Mouse (Mus musculus) gastrocnemius, postnatal 25 days (tissue): ENCODE data around the gene Epb41l1. TPM values are rescaled to one million over a fixed set of nuclear protein-coding genes. Genes with fewer than 3 reads are reported as not detected.
A peak's percentile ranks its signal among the peaks of the same experiment; 100 is the strongest.
"Not testable (repeated sequence)": the region's sequence is repeated elsewhere in the genome, so short reads cannot be mapped to it uniquely, and the experiment has no call there.

Experiments
- DNase-seq: peaks from one replicate; pipeline ENCODE4 v3.0.0; 2022
- total RNA-seq, 2 experiments: library from RNA; stranded (reverse); gene quantifications; 1 replicate in 1 of 2; 2 replicates in 1 of 2; pipeline ENCODE4 v1.2.3; 2021

The Epb41l1 gene
- total RNA-seq, 2 experiments from 2014 or later = 3.0 to 7.9 TPM

DNA sequence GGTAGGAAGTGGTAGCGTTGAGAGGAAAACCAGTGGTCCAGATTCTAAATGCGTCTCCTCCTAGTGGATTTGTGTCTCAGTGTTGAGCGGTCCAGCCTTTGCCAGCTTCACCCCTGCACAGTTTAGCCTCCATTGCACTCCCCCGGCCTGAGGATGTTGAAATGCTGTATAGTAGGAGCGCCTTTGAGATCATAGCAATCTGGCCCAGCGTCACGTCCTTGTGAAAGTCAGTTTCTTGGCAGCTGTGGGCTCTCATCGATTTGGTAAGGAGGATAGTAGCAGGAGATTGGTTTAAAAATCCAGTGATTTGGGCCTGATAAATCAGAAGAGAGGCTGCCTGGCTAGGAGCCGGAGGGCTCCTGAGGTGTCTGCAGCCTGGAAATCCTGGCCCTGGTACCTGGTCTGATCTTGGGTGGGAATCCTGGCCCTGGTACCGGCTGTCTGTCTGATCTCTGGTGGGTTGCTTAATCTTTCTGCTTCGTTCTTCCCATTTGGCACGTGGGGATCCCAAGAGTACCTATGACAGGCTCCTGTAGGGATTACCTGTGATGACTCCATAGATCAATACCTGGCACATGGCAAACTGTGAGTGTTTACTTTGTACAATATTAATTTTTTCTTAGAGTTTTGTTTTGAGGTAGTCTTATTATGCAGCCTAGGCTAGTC is 65.5 kb downstream of the Epb41l1 start:
- DNase-seq = no peak

DNA sequence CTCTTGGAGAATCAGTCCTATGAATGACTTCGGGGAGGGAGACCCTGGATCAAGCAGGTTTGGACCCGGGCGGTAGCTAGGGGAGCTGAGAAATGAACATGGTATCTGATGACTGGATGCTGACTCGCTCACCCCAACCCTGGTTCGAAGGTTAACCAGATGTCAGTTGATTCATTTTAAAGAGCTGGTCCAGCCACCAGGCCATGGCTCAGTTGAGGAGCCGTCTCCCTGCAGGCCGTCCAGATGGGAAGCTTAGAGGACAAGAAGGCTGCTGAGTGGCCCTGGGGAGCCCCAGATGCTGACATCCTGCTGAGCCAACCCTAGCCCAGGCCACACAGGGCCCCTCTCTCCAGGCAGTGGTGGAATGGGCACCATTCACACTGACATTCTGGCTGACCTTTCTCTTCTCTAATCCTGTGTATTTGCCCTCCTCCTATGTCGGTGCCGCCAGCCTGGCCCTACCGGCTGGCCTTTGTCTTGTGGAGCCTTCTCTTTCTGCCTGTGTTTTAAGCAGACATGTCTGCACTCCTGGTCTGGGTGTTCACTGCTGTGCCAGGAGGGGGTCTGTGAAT is 67.0 kb downstream of the Epb41l1 start:
- no peak for DNase-seq

DNA sequence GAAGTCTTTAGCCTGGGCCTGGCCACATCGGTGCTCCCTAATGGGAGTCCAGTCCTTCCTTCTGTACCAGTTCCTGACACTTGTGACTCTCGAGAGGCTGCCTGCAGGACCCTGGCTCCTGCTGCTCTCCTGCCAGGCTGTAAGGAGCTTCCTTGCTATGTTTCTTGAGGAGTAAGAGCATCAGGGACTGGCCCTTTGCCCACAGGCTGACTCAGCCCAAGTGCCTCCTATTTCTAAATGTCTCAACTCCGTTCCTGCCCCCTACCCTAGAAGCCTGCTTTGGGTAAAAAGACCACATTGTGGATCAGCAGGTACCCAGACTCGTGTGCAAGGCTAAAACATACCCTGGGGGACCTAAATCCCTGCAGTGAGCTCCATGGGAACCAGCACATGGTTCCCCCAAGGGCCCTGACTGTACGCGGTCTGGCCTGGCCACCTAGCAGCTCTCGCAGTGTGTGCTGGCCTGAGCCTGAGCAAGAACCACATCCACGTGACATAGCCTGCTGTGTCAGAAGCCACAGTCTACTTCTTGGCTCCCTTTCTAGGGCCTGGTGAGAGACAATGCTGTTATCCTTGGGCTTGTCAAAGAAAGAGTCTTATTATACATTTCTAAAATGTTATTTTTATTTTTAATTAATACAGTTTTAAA is 67.6 kb downstream of the Epb41l1 start:
- DNase-seq = peak; percentile 51

DNA sequence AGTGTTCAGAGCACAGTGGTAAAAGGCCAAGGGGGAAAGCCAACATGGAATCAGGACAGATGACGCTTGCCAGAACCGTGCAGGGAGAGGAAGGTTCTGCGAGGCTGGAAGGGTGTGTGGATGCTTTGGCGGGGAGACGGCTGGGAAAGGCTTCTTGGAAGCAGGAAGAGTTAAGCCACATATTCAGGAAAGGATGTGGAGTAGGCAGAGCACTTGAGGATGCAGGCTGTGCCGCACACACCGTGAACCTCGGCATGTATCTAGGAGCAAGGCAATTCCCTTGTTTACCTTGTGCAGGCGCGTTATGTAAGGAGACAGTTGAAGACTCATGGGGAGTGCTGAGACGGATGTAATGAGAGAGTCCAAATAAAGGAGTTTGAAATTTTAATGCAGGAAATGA is 69.5 kb downstream of the Epb41l1 start:
- peak; percentile 28 for DNase-seq

DNA sequence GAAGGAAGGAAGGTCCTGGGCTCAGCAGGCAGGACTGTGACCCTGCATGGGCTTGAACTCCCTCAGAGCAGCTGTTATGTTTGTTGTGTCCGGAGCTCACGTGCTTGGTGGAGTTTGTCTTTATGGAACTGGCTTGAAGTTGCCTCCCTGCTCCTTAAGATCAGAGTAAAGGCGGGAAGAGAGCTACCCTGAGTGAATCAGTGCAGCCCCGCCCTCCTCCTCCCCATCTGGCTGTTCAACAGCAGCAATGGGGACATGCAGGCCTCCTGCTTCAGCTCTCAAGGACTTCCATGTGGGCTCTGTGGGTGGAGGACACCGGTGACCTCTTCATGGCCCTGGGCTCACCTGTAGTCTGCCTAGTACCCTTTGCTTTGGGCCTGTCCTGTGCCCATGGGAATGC is 71.1 kb downstream of the Epb41l1 start:
- no peak for DNase-seq

DNA sequence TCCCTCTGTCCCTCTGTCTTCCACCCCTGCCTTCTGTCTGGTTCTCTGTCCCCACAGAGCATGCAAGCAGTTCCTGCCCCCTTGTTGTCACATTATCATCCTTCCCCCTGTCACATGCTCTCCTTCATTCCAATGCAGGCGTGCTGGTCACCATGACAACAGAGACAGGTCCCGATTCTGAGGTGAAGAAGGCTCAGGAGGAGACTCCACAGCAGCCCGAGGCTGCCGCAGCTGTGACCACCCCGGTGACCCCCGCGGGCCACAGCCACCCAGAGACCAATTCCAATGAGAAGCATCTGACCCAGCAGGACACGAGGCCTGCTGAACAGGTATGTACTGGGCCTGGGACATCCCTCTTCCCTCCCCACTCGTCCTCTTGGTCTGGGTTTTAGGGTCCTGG is 73.1 kb downstream of the Epb41l1 start:
- DNase-seq = no peak

DNA sequence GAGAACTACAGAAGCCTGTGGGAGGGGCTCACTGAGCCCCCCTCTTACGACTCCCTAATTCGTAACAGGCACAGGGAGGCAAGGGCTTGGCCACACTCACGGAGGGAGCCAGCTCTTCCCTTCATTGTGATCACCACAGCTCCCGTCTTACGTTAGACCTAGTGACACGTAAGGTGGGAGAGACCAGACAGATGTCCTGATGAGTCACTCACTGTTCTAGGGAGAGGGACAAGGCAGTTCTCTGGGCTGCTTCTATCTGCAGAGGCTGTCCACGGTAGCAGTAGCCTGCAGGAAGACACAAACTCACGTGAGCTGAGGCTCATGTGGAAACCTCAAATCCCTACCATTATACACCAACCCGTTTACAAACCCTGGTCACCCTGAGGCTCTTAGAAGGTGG is 73.8 kb downstream of the Epb41l1 start:
- DNase-seq = no peak

DNA sequence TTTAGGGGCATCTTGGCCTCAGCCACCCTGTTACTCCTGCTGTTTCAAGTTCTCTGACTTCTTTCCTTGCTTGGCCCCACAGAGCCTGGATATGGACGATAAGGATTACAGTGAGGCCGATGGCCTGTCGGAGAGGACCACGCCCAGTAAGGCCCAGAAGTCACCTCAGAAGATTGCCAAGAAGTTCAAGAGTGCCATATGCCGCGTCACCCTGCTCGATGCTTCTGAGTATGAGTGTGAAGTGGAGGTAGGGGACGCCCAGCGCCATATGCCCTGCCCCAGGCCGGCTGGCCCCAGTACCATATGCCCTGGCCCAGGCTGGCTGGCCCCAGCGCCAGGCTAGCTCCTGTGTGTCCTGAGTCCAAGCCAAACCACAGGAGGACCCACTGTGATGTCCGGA is 74.2 kb downstream of the Epb41l1 start:
- DNase-seq = no peak

DNA sequence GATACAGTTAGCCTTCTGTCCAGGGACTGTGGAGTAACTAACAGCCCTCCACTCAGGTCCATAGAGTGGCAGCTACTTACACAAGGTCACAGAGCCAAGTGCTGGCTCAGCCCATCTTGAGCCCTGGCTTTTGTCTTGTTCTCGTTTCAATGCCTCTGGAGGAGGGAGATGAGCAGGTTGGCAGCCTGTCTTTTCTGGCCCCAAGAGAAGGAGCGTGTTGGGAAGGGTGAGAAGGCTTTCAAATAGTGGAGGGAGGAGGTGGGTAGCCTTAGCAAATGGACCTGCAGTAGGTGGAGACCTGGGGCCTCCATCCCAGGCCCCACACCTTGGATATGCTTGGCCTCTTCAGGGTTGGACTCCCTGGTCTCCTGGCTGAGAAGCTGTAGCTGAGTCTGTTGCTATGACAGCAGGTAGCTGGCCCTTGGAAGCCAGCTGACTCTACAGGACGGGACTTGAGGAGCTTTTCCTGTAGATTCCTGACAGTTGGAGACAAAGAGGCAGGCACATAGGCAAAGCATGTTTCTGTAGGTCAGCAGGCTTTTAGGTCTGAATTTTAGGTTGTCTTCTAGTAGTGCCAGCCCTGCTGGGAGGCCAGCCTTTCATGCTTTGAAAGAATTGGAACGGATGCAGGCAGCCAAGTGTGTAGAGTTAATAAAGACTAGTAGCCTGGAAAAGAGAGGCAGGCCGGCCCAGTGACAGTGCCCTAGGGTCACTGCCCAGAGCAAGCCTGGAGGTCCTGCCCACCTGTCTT is 76.3 kb downstream of the Epb41l1 start:
- no peak for DNase-seq

DNA sequence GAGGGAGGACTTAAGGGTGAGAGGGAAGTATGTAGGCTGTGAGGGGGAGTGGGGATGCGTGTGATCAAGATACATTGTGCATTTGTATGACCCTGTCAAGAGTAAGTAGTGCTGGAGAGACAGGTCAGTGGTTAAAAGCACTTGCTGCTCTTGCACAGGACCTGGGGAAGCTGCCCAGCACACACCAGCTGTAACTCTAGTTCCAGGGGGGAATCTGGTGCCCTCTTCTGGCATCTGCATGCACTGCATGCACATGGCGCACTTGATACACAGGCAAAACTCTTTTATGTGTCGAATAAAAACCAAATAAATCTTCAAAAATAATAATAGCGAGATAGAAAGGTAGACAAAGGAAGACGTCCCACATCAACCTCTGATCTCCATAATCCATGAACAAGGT is 77.2 kb downstream of the Epb41l1 start:
- no peak for DNase-seq

DNA sequence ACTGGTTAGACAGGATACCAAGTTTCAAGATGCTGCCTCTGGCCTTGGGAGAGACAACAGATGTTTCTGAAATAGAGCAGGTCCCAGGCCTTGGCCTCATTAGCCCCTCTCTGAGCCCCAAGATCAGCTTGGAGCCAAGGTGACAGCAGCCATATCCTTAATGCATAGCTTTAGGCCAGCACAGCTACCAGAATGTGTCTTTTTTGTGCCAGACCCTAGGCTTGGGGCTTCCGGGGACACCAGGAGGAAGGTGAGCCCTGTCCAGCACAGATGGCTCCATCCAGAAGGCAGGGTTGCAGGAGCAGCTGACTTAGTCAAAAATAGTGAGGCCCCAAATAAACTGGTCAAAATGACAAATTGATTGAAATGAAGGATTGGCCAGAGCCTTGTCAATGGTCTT is 80.3 kb downstream of the Epb41l1 start:
- no peak for DNase-seq

DNA sequence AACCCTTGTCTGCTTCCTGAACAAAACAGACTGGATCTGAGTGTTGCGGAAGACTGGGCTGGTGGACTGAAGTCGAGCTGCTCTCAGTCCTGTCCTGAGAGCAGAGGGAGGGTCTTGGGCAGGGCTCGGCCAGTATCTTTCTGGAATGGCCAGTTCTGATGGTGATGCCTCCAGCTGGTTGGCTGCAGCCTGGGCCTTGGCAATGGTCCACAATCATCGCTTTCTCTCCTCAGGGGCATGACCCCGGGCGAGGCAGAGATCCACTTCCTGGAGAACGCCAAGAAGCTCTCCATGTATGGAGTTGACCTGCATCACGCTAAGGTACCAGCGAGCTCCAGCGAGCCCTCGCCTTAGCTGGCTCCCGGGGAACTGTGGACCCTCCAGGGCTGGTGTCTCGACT is 84.8 kb downstream of the Epb41l1 start:
- no peak for DNase-seq

DNA sequence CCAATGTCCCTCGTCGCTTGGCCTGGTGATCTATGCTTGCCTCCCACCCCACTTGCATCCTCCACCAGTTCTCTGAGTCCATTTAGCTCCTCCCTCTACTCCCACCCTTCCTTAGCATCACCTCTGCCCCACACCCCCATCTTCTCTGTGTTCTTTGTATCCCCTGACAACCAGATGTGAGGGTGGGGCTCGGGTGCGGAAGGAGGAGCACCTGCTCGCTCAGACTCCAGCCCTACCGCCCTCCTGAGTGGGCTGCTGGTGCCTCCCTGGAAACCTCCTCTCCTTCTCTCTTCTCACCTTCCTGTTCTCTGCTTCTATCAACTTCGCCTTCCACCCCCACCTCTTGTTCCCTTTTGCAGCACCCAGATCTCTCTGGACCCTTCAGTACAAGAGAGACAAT is 91.3 kb downstream of the Epb41l1 start:
- DNase-seq = no peak

DNA sequence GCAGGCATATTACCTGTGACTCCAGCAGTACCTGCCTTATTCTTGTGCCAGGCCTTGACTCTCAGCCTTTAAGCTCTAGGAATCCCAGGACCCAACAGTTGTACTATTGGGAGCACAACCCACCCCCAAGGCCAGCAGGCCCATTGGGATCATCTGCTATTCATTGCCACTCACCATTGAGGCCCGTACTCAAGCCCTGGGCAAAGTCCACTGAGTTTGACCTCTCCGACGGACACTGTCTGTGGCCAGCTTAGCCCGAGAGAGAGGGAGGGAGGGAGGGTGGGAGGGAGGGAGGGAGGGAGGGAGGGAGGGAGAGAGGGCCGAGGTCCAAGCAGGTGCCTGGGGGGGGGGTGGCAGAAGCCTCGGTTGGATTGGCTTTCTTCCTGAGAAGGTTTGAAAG is 91.9 kb downstream of the Epb41l1 start:
- DNase-seq = no peak

DNA sequence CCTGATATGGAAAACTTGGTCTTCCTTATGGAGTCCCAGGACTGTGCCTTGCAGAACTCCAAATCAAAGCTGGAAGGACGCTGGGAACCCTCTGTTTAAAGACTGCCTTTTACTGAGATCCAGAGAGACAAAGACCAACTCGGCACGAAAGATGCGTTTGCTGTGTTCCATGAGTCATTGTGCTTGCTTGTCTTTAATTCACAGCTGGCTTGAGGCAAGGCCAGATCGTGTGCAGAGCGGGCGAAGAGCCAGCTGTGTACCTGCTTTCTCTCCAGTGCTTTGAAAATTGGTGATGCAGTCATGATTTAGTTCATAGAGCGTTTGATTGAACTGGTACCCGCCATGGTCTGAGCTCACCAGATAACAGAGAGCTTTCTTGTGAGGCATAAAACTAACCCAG is 94.4 kb downstream of the Epb41l1 start:
- no peak for DNase-seq

DNA sequence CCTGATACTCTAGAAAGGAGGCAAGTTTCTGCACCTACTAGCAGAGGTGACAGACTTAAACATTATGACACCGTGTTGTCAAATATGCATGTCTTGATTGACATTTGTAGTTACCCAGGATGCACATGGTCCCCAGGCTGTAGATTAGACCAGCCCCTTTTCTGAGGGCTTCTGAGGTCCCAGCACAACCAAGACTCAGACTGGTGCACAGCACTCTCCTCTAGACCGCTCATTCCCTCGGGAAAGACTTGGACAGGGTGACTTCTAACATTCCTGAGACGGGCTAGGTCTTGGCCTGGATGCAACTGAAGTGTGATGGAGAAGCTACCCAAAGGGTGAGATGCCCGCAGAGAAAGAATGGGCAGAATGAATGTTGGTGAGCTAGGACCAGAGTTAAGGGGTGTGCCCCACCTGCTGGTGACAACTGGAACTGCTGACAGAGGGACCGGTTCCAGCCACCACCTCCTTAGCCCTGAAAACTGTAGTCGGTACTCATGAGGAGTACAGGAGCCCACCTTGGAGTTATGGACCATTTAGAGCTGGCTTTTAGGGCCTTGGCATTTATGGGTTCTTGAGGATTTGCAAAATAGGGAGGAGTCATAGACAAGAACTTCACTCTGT is 95.0 kb downstream of the Epb41l1 start:
- DNase-seq = peak; percentile 36

DNA sequence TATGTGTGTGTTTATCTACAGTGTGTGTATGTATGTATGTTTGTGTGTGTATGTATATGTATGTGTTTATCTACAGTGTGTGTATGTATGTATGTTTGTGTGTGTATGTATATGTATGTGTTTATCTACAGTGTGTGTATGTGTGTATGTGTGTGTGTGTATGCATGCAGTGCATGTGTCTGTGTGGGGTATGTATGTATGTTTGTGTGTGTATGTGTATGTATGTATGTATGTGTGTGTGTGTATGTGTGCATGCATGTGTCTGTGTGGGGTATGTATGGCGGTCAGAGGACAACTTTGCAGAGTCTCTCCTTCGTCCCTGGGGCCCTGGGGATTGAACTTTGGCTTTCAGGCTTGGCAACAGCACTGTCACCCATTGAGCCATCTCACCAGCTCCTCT is 96.0 kb downstream of the Epb41l1 start:
- not testable (repeated sequence) for DNase-seq

DNA sequence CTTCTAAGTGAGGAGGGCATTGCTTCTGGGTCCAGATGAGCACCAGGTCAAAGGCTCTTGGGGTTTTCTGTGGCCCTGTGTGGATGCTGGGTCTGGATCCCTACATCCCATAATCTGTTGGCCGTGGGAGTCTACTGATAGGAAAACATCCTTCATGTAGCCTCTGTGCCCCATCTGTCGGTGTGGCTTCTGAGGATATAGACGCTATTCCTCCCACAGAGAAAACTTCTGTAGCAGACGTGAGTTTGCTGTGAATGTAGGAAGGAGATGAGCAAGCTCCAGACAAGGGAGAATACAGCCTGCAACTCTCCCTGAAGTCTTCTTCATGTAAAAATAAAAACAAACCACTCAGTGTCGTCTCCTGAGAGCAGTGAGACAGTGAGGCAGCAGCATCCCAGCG is 97.6 kb downstream of the Epb41l1 start:
- no peak for DNase-seq

DNA sequence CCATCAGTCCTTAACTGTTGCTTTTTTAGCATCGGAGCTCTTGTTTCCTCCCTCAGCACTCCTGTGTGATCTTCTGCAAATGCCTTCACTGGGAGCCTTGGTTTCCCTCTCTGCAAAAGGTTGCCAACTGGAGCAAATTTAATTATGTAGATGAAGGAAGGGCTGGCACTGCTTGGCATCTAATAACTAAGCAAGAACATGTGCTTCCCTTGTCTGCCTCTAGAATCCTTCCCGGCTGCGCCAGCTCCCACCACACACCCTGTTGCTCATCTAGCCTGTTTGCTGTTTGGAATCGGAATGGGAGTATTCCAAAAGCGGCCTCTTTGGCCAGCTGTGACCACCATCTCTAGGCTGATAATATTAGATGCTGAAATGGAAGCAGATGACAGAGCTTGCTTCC is 98.9 kb downstream of the Epb41l1 start:
- no peak for DNase-seq

DNA sequence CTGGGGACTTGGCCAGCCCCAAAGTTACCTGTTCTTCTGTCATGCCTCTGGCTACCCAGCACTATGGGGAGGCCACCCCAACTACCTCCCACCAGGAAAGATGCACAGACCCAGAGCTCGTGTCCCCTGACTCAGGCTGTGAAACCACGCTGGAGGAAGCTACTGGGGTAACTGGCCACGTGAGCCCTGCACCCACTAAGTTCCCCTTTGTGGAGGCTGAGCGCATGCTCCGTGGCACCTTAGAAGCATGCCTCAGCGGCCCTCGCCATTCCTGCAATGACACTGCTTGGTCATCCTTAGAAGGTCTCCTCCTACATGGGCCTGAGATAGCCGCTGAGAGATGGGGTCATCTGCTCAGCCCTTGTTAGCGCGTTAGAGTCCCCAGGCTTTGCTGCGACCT is 102.3 kb downstream of the Epb41l1 start:
- no peak for DNase-seq

DNA sequence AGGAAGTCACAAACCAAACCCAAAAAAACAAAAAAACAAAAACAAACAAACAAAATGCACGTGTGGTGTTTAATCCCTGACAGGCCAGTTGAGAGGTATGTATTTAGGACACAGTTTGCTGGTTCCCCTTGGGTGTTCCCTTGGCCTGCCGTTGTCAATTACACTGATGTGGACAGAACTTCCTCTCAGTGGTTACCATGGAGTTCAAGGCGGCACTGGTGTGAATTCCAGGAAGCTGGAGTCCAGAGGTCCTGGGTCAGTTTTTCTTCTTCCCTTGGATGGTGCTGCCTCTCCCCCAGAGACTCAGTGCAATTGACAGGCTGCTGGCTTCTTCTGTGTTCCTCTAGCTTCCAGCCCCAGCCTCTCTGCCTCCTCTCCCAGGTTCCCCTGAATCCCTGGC is 103.4 kb downstream of the Epb41l1 start:
- no peak for DNase-seq

DNA sequence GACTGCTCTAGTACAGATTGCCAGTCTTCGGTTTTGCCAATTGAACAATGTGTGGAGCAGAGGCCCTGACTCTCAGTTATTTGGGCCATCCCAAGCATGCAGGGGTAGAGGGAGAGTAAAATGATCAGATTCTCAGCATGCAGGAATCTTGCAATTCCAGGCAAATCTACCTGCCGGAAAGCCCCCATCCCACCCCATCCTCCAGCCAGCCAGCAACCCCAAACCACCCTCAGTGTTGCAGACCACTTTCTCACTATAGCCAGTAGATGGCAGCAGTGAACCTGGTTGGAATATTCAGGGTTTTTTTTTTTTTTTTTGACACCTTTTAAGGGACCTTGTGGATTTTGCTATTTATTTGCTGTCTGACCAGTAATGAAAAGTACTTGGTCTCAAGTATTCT is 109.0 kb downstream of the Epb41l1 start:
- DNase-seq = no peak

DNA sequence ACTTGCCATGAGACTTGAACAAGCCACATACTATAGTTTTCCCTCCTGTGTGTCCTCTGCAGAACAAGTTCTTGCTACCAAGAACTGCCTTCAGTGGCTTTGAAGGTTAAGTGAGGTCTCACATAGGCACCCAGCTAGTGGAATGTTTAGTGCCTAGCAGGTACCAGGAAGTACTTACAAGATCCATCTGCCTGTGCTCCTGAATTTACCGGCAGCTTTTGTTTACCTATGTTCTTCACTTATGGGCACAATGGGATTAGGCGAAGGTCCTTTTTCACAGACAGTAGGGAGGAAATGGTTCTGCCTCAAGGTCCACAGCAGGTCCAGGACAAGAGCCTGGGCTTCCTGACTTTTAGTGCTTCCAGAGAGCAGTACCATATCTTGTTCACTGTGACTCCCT is 112.5 kb downstream of the Epb41l1 start:
- DNase-seq = no peak
